Mouse (Mus musculus) T-cell, adult 66 days (primary cell): Measurements from ENCODE around the gene Dot1l. TPM values are rescaled to one million over a fixed set of nuclear protein-coding genes. Genes with fewer than 3 reads are reported as not detected.

Source experiments
- total RNA-seq, 2 experiments: library from RNA; stranded (reverse); gene quantifications; 3 replicates in 1 of 2; 4 replicates in 1 of 2; pipeline ENCODE4 v1.2.4; 2023

Gene Dot1l
- 10 to 100 TPM; 69.9 to 73.5 TPM for total RNA-seq

DNA sequence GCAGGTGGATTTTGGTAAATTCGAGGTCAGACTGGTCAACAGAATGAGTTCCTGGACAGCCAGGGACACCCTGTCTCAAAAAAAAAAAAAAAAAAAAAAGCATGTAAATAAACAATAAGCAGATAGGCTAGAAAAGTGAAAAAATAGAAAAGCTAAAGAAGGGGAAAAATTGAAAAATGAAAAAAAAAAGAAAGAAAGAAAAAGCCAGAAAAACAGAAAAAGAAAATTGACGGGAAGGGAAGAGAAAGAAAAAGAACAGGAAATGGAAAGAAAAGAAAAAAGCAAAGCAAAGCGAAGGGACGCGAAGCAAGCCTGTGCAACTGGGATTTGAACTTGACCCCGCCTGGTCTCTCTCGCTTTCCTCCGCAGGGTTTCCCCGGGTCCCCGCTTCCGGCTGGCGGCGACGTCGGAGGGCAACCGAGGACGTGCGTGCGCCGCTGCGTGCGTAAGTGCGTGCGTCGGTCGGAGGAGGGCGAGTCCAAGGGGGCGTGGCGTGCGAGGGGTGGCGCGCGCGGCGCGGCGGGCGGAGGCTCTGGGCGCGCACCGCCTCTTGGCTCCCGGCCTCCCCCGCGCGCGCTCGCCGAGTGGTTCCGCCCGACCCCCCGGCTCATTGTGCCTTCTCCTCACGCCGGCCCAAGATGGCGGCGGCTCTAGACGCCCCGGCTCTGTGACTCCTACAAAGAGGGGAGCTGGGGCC, at the start of gene Dot1l:
Gene Dot1l (plus strand): TSS at position 613 of the 697 bp plus-strand sequence.

DNA sequence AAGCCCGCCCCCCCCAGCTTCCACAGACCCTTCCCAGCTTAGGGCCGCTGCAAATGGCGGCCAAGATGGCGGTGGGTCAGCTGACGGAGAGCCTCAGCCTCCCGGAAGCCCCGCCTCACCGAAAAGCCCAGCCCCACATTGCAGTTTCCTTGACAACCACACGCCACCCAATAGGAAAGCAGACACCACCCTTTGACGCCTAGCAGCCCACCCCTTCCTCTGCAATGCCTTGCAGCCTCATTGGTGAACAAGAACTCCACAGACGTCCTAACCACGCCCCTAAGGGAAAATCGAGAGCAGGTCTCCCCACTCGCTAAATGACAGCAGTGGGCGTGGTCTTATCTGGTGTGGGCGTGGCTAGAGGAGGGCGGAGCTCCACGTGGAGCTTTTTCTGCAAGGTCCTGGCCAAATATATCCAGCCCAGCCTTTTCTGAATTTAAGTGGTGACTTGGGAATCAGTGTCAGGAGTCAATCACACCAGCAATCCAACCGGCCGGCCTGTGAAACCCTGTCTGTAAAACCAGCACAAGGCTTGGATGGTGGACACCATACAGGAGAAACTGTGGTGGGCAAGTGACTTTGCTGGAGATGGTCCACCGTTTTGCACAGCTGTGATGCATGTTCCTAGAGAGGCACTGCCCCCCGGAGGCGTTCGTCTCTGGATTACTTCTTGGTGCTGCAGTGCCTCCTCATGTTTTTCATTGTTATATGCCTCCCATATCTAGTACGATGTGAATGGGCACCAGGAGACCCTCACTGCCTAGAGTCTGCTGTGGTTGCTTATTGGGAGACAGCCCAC, 12.6 kb upstream of the Dot1l start, which contains the start of gene Ap3d1:
Gene Ap3d1 (minus strand): TSS at position 85 of the 799 bp plus-strand sequence.

DNA sequence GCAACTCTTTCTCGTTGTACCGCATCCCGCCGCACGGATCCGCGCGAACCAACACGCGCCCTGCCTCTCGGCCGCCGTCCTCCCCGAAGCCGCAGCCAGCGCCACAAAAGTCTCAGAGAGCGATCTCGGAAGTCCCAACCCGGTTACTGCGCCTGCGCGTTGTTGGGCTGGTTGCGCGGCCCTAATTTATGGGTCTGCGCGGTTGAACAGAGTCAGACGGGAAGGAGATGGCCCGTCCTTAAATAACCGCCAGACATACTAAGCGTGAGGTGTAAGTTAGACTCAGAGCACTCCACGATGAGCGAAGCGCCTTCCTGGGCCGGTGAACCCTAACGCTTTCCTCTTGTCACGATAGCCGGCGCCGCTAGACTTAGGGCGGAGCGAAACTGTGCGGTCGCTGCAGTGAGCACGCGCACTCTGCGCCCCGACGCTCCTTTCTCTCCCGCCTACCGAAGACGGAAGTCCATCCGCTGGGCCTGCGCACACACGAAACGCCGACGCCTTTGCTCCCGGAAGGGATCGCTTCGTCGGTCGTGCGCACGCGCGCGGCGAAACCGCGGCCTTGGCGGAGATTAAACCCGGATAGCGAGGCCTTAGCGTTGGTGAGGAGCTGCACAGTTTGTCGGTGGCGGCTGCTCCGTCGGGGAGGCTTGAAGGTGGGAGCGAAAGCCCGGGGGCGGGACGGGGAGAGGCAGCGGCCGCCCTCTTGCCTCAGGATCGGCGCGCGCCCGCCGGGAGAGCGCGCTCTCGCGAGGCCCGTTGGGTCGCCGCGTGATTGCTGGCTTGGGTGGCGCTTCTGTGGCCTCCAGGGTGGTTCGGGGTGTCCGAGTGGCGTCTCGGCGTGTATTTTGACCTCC, 43.4 kb downstream of the Dot1l start, which contains the start of the genes Sf3a2 and Plekhj1:
Gene Sf3a2 (plus strand): TSS at position 49 of the 857 bp plus-strand sequence.
Gene Plekhj1 (minus strand): TSS at position 477 of the 857 bp plus-strand sequence.

GRCm38 (mm10) chr10:80804916-80805315, 49.9 kb downstream of the Dot1l start, which contains the start of gene Amh:
Gene Amh (plus strand): TSS chr10:80805243.

DNA sequence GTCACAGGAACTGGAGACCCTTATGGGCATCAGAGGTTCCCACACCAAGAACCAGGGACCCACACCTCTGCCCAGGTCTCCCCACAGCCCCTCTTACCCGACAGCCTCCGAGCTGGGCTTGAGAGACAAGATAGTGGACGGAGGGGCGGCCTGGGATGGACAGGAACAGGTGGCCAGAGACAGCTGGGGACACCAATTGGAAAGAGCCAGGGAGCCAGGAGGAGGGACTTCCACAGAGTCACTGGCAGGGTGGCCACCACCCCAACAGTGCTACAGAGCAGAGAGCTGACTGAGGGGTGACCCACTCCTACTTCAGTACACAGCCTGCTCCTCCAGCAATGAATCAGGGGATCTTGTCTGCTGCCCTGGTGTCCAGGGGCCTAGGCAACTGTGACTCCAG, 58.4 kb downstream of the Dot1l start, which contains the start of gene Jsrp1:
Gene Jsrp1 (minus strand): TSS at position 133 of the 400 bp plus-strand sequence.

GRCm38 (mm10) chr10:80826151-80827062, 71.4 kb downstream of the Dot1l start, which contains the start of gene Oaz1:
Gene Oaz1 (plus strand): TSS chr10:80826656.

GRCm38 (mm10) chr10:80843931-80844547, 89.0 kb downstream of the Dot1l start, which contains the start of gene Lingo3:
Gene Lingo3 (minus strand): TSS chr10:80844039.

Other genes with a start within 250 kb of the Dot1l start
- gene Atp8b3, start 216.1 kb upstream of the Dot1l start, total RNA-seq = not detected
- 100 to 1,000 TPM; 123 to 132 TPM for gene Rexo1, start 193.6 kb upstream of the Dot1l start, total RNA-seq
- 10 to 100 TPM; 27.9 to 29.2 TPM for gene Klf16, start 177.9 kb upstream of the Dot1l start, total RNA-seq
- gene Abhd17a, start 164.9 kb upstream of the Dot1l start, total RNA-seq = 10 to 100 TPM; 49.3 to 56.2 TPM
- gene Scamp4, start 152.3 kb upstream of the Dot1l start, total RNA-seq = 10 to 100 TPM; 52.6 to 54.4 TPM
- 1 to 10 TPM; 3.0 to 4.8 TPM for gene Adat3, start 152.3 kb upstream of the Dot1l start, total RNA-seq
- 1 to 10 TPM; 4.5 to 7.9 TPM for gene Gm49322, start 149.2 kb upstream of the Dot1l start, total RNA-seq
- 100 to 1,000 TPM; 212 to 215 TPM for gene Csnk1g2, start 132.4 kb upstream of the Dot1l start, total RNA-seq
- gene Btbd2, start 98.1 kb upstream of the Dot1l start, total RNA-seq = 10 to 100 TPM; 26.6 to 27.7 TPM
- gene Mknk2, start 77.1 kb upstream of the Dot1l start, total RNA-seq = 100 to 1,000 TPM; 280 to 313 TPM
- 100 to 1,000 TPM; 151 to 180 TPM for gene Mob3a, start 53.2 kb upstream of the Dot1l start, total RNA-seq
- gene Izumo4, start 53.0 kb upstream of the Dot1l start, total RNA-seq = 10 to 100 TPM; 56.2 to 88.3 TPM
- gene Ap3d1, start 12.9 kb upstream of the Dot1l start, total RNA-seq = 100 to 1,000 TPM; 144 to 150 TPM
- gene Sf3a2, start 43.0 kb downstream of the Dot1l start, total RNA-seq = 10 to 100 TPM; 76.4 to 85.9 TPM
- 100 to 1,000 TPM; 133 to 134 TPM for gene Plekhj1, start 43.4 kb downstream of the Dot1l start, total RNA-seq
- gene Amh, start 50.0 kb downstream of the Dot1l start, total RNA-seq = 1 to 10 TPM; 2.0 to 3.3 TPM
- not detected for gene Jsrp1, start 58.3 kb downstream of the Dot1l start, total RNA-seq
- gene Oaz1, start 71.5 kb downstream of the Dot1l start, total RNA-seq = 100 to 1,000 TPM; 571 to 578 TPM
- not detected for gene Lingo3, start 88.8 kb downstream of the Dot1l start, total RNA-seq
- gene Lsm7, start 100.0 kb downstream of the Dot1l start, total RNA-seq = 10 to 100 TPM; 37.9 to 40.3 TPM
- 10 to 100 TPM; 33.5 to 37.7 TPM for gene Sppl2b, start 100.1 kb downstream of the Dot1l start, total RNA-seq
- gene Tmprss9, start 116.6 kb downstream of the Dot1l start, total RNA-seq = not detected
- gene Timm13, start 145.8 kb downstream of the Dot1l start, total RNA-seq = 10 to 100 TPM; 58.6 to 63.8 TPM
- 10 to 100 TPM; 14.0 to 15.8 TPM for gene Lmnb2, start 163.0 kb downstream of the Dot1l start, total RNA-seq
- gene Gadd45b, start 174.9 kb downstream of the Dot1l start, total RNA-seq = 10 to 100 TPM; 21.4 to 31.5 TPM